Mouse (Mus musculus) mouse embryonic stem cell (cell line): ENCODE data around the gene Pdxk.

Source experiments
- in situ Hi-C, 2 experiments: fragments of 300-500 bp; cut with MboI; formaldehyde crosslinking; loops; 1 replicate in 1 of 2; 3 replicates in 1 of 2; pipeline ENCODE4 v1.14.3; 2019 to 2020; ENCODE audit warnings: low sequenced_read_pairs in 2 of 2, low pct_unique_long_range_greater_than_20kb in 1 of 2, mixed read lengths in 1 of 2; ENCODE audit not compliant: unreplicated experiment in 1 of 2

The Pdxk gene

GRCm38 (mm10) chr10:78462945-78463768 lies 1.6 kb downstream of the Pdxk start:
- in situ Hi-C loops = no loop called here

- in situ Hi-C loops = no loop called here
These were observed 3.0 kb downstream of the Pdxk start for GRCm38 (mm10) chr10:78461767-78462166.

- in situ Hi-C loops = no loop called here
These were observed 4.3 kb downstream of the Pdxk start for GRCm38 (mm10) chr10:78460463-78460862.

- in situ Hi-C loops = no loop called here
These were observed 6.2 kb downstream of the Pdxk start for GRCm38 (mm10) chr10:78458348-78459111.

- in situ Hi-C loops = no loop called here
These were observed 7.1 kb downstream of the Pdxk start for GRCm38 (mm10) chr10:78457495-78458347.

GRCm38 (mm10) chr10:78456696-78457095 lies 8.1 kb downstream of the Pdxk start:
- in situ Hi-C loops = no loop called here

GRCm38 (mm10) chr10:78452641-78453040 lies 12.1 kb downstream of the Pdxk start:
- in situ Hi-C loops = no loop called here

GRCm38 (mm10) chr10:78450761-78451160 lies 14.0 kb downstream of the Pdxk start:
- in situ Hi-C loops = no loop called here

- in situ Hi-C loops = no loop called here
These were observed 17.4 kb downstream of the Pdxk start for GRCm38 (mm10) chr10:78447396-78447795.

- in situ Hi-C loops = no loop called here
These were observed 18.6 kb downstream of the Pdxk start for GRCm38 (mm10) chr10:78446195-78446594.

GRCm38 (mm10) chr10:78442292-78442691 lies 22.5 kb downstream of the Pdxk start:
- in situ Hi-C loops = no loop called here

GRCm38 (mm10) chr10:78441606-78442005 lies 23.2 kb downstream of the Pdxk start:
- in situ Hi-C loops = no loop called here

GRCm38 (mm10) chr10:78440812-78441211 lies 24.0 kb downstream of the Pdxk start:
- in situ Hi-C loops = no loop called here

- in situ Hi-C loops = no loop called here
These were observed 24.8 kb downstream of the Pdxk start for GRCm38 (mm10) chr10:78439990-78440389.

GRCm38 (mm10) chr10:78439550-78439949 lies 25.2 kb downstream of the Pdxk start:
- in situ Hi-C loops = no loop called here

GRCm38 (mm10) chr10:78438094-78438493 lies 26.7 kb downstream of the Pdxk start:
- in situ Hi-C loops = no loop called here

GRCm38 (mm10) chr10:78432853-78433252 lies 31.9 kb downstream of the Pdxk start:
- in situ Hi-C loops = no loop called here

GRCm38 (mm10) chr10:78429776-78430175 lies 35.0 kb downstream of the Pdxk start:
- in situ Hi-C loops = no loop called here

- in situ Hi-C loops = no loop called here
These were observed 35.6 kb downstream of the Pdxk start for GRCm38 (mm10) chr10:78429180-78429579.
